Mouse (Mus musculus): Measurements from ENCODE around the gene Olfr205. TPM values are rescaled to one million over a fixed set of nuclear protein-coding genes. Genes with fewer than 3 reads are reported as not detected.
"Not testable (repeated sequence)": the region's sequence is repeated elsewhere in the genome, so short reads cannot be mapped to it uniquely, and the experiment has no call there.

Gene Olfr205
- total RNA-seq (2021), result not detected
- long read RNA-seq, experiment 1, result 0 reads
- long read RNA-seq, experiment 2, result 0 reads

- DNase-seq, result no peak
Observed at GRCm38 (mm10) chr16:59331038-59331437, at the start of gene Olfr205. Olfr205 (minus strand) TSS chr16:59331138.

DNA sequence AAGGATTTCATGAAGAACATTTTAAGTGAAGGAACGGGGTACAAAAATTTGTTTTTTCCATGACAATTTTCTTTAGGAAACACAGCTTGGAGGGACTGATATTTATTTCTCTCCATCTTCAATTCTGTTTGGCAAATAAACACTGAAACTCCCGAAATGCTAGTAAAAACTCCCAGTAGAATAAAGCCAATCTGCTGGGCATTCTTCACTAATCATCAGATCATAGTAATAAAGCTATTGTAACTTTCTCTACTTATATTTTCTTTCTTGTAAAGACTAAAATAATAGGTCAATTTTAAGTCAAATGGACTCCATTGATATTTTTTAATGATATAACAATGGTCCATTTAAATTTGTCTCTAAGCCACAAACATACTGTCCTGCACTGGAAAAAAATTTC, 33.0 kb upstream of the Olfr205 start, which contains the start of gene Olfr209:
Olfr209 (minus strand) TSS at position 101 of the 400 bp plus-strand sequence.
- DNase-seq, result no peak

- DNase-seq, result no peak
Observed at GRCm38 (mm10) chr16:59349146-59349545, 18.2 kb upstream of the Olfr205 start, which contains the start of gene Olfr206. Olfr206 (minus strand) TSS chr16:59349246.

- not testable (repeated sequence) for DNase-seq
Observed at GRCm38 (mm10) chr16:59323262-59323661, 7.7 kb downstream of the Olfr205 start.

- no peak for DNase-seq
Observed at GRCm38 (mm10) chr16:59318148-59318547, 12.8 kb downstream of the Olfr205 start, which contains the start of gene Olfr204. Olfr204 (minus strand) TSS chr16:59318248.

DNA sequence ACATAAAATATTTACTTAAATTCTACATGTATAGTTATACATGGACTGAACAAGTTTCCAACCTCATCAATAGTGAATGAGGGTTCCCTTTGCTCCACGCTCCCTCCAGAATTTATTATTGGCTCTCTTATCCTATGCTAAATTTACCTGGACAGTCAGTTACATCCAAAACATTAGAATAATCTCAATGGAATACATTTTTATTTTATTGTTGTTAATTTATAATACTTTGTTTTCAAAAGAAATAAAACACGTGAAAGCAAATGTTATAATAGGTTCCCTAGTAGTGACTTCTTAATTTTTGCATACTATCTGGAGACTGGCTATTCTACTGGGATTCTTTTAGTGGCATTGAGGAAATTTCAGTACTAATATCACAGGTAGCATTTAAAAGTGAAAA, 32.4 kb downstream of the Olfr205 start, which contains the start of gene Olfr203:
Olfr203 (plus strand) TSS at position 301 of the 400 bp plus-strand sequence.
- no peak for DNase-seq

GRCm38 (mm10) chr16:59287576-59287975, 43.4 kb downstream of the Olfr205 start:
- not testable (repeated sequence) for DNase-seq

GRCm38 (mm10) chr16:59286693-59287092, 44.2 kb downstream of the Olfr205 start, which contains the start of gene Olfr202:
Olfr202 (minus strand) TSS chr16:59286793.
- no peak for DNase-seq

GRCm38 (mm10) chr16:59283476-59283875, 47.5 kb downstream of the Olfr205 start:
- no peak for DNase-seq

DNA sequence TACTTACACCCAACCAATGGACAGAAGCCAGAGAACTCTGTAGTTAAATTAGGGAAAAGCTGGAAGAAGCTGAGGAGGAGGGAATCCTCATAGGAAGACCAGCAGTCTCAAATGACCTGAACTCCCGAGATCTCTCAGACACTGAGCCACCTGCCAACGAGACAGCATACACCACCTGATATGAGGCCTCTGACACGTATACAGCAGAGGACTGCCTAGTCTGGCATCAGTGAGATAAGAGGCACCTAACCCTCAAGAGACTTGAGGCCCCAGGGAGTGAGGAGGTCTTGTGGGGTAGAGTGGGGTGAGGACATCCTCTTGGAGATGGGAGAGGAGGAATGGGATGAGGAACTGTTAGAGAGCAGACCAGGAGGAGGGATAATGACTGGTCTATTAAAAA, 50.4 kb downstream of the Olfr205 start:
- no peak for DNase-seq

Other genes starting within 250 kb of the Olfr205 start
- gene Olfr191, start 241.3 kb downstream of the Olfr205 start, total RNA-seq (2021), result not detected
- not detected for gene Olfr193, start 219.3 kb downstream of the Olfr205 start, total RNA-seq (2021)
- not detected for gene Olfr194, start 210.1 kb downstream of the Olfr205 start, total RNA-seq (2021)
- not detected for gene Olfr195, start 184.1 kb downstream of the Olfr205 start, total RNA-seq (2021)
- gene Olfr196, start 160.7 kb downstream of the Olfr205 start, total RNA-seq (2021), result not detected
- not detected for gene Olfr198, start 127.6 kb downstream of the Olfr205 start, total RNA-seq (2021)
- not detected for gene Olfr199, start 111.4 kb downstream of the Olfr205 start, total RNA-seq (2021)
- not detected for gene Olfr201, start 58.5 kb downstream of the Olfr205 start, total RNA-seq (2021)
- gene Olfr202, start 44.3 kb downstream of the Olfr205 start, total RNA-seq (2021), result not detected
- gene Olfr203, start 32.3 kb downstream of the Olfr205 start, total RNA-seq (2021), result not detected
- gene Olfr204, start 12.9 kb downstream of the Olfr205 start, total RNA-seq (2021), result not detected
- gene Olfr206, start 18.1 kb upstream of the Olfr205 start, total RNA-seq (2021), result not detected
- not detected for gene Olfr209, start 32.9 kb upstream of the Olfr205 start, total RNA-seq (2021)
- under 1 TPM in 1 of 2 experiments, not detected in 1; 0.07 TPM for gene Gabrr3, start 76.2 kb upstream of the Olfr205 start, total RNA-seq (2021)
- gene Riox2, start 140.6 kb upstream of the Olfr205 start, total RNA-seq (2021), result 10 to 100 TPM; 16.9 to 17.2 TPM

All from heart, adult 18-20 months (tissue).